Mouse (Mus musculus) forebrain, embryonic 14.5 days (tissue): ENCODE measurements at regions not wholly inside any gene's neighbourhood (a gene's known extent, or its start where the extent isn't known, plus 50 kb on each side); places are given as distances from the start of the nearest gene placed in this dataset.
A peak's percentile ranks its signal among the peaks of the same experiment; 100 is the strongest.

Experiments
- ATAC-seq: fragments of 200-750 bp; cut with Nextera tagmentation; 2 replicates; pipeline ENCODE4 v1.8.0; 2017; ENCODE audit warnings: mild to moderate bottlenecking, moderate library complexity
- DNase-seq: peaks from one replicate; pipeline ENCODE4 v3.0.0-alpha.2; 2015; ENCODE audit warnings: low spot score
- H3K27ac ChIP-seq: fragments of 300-500 bp; sonication (generic); 2 replicates; pipeline ENCODE4 v1.5.1; 2014; ENCODE audit warnings: low read depth, mild to moderate bottlenecking, control low read depth, low read length, moderate library complexity
- H3K27me3 ChIP-seq: fragments of 300-500 bp; sonication (generic); replicated peaks from 2 replicates; pipeline ENCODE4 v1.6.1; 2014; ENCODE audit warnings: low read length, control low read depth, mixed read lengths; ENCODE audit not compliant: control insufficient read depth, insufficient read depth
- H3K36me3 ChIP-seq: fragments of 300-500 bp; sonication (generic); 2 replicates; pipeline ENCODE4 v1.6.1; 2014; ENCODE audit warnings: low read length, control low read depth; ENCODE audit not compliant: control insufficient read depth, insufficient read depth
- H3K4me1 ChIP-seq: fragments of 300-500 bp; sonication (generic); 2 replicates; pipeline ENCODE4 v1.6.1; 2014; ENCODE audit warnings: antibody characterized with exemption, low read length, control low read depth; ENCODE audit not compliant: control insufficient read depth, insufficient read depth
- H3K4me2 ChIP-seq: fragments of 300-500 bp; sonication (generic); 2 replicates; pipeline ENCODE4 v1.6.1; 2014; ENCODE audit warnings: mild to moderate bottlenecking, control low read depth, low read length
- H3K4me3 ChIP-seq: fragments of 300-500 bp; sonication (generic); 2 replicates; pipeline ENCODE4 v1.5.1; 2014; ENCODE audit warnings: low read depth, low read length, control low read depth
- H3K9ac ChIP-seq: fragments of 300-500 bp; sonication (generic); 2 replicates; pipeline ENCODE4 v1.6.1; 2014; ENCODE audit warnings: mild to moderate bottlenecking, low read length, control low read depth, moderate library complexity
- H3K9me3 ChIP-seq: fragments of 300-500 bp; sonication (generic); replicated peaks from 2 replicates; pipeline ENCODE4 v1.6.1; 2016; ENCODE audit warnings: low read length, control low read depth, mixed read lengths; ENCODE audit not compliant: control insufficient read depth
- WGBS: fragments of 180-500 bp; shearing (Covaris S2); extraction: QIAGEN DNeasy Blood & Tissue Kit; methylation state at CpG from one replicate; pipeline ENCODE4 v1.1.7; 2014; 5-methylcytosine and 5-hydroxymethylcytosine counted together

GRCm38 (mm10) chr2:173344221-173344620 lies 67.9 kb upstream of the Pmepa1 start:
- H3K9me3 ChIP-seq = no peaks in the 10 kb centered on the region
- H3K36me3 ChIP-seq = no peaks in the 10 kb centered on the region
- H3K4me1 ChIP-seq = peaks cover 20% of the 10 kb centered on the region
- no peak overlapping the region for H3K27ac ChIP-seq
- no peak overlapping the region for H3K9ac ChIP-seq
- H3K27me3 ChIP-seq = no peaks in the 10 kb centered on the region
- H3K4me3 ChIP-seq = no peak overlapping the region
- no peak for ATAC-seq
- H3K4me2 ChIP-seq = no peak overlapping the region
- WGBS = 95% methylated on average over 5 of the region's 5 CpGs
- no peak for DNase-seq

GRCm38 (mm10) chr2:173347341-173347740 lies 71.0 kb upstream of the Pmepa1 start:
- Histone ChIP-seq H3K9ac (no peak overlapping the region), H3K27me3 (no peaks in the 10 kb centered on the region), H3K4me3 (no peak overlapping the region), H3K36me3 (no peaks in the 10 kb centered on the region), H3K4me1 (peaks cover 5% of the 10 kb centered on the region; the same call in 1 of the 2 replicates), H3K27ac (no peak overlapping the region), H3K9me3 (no peaks in the 10 kb centered on the region), H3K4me2 (no peak overlapping the region)
- 75% methylated on average over 11 of the region's 11 CpGs for WGBS
- ATAC-seq = no peak
- no peak for DNase-seq

- H3K4me2 ChIP-seq = no peak overlapping the region
- DNase-seq = no peak
- ATAC-seq = no peak
- H3K4me1 ChIP-seq = no peaks in the 10 kb centered on the region
- H3K9ac ChIP-seq = no peak overlapping the region
- no peaks in the 10 kb centered on the region for H3K36me3 ChIP-seq
- H3K9me3 ChIP-seq = no peaks in the 10 kb centered on the region
- H3K27me3 ChIP-seq = no peaks in the 10 kb centered on the region
- H3K4me3 ChIP-seq = no peak overlapping the region
- no peak overlapping the region for H3K27ac ChIP-seq
- 83% methylated on average over 3 of the region's 3 CpGs for WGBS
Observed at GRCm38 (mm10) chr2:173348757-173349156, 72.4 kb upstream of the Pmepa1 start.

- no peak overlapping the region for H3K27ac ChIP-seq
- H3K27me3 ChIP-seq = no peaks in the 10 kb centered on the region
- no peaks in the 10 kb centered on the region for H3K4me1 ChIP-seq
- 83% methylated on average over 9 of the region's 9 CpGs for WGBS
- ATAC-seq (no peak), DNase-seq (no peak)
- H3K4me2 ChIP-seq = no peak overlapping the region
- no peaks in the 10 kb centered on the region for H3K9me3 ChIP-seq
- no peak overlapping the region for H3K4me3 ChIP-seq
- H3K9ac ChIP-seq = no peak overlapping the region
- H3K36me3 ChIP-seq = no peaks in the 10 kb centered on the region
Observed at GRCm38 (mm10) chr2:173349510-173349909, 73.2 kb upstream of the Pmepa1 start.

- 88% methylated on average over 4 of the region's 4 CpGs for WGBS
- Histone ChIP-seq H3K9ac (no peak overlapping the region), H3K4me3 (no peak overlapping the region), H3K27me3 (no peaks in the 10 kb centered on the region), H3K4me2 (no peak overlapping the region), H3K4me1 (no peaks in the 10 kb centered on the region), H3K9me3 (no peaks in the 10 kb centered on the region), H3K36me3 (no peaks in the 10 kb centered on the region), H3K27ac (no peak overlapping the region)
- ATAC-seq = no peak
- DNase-seq = no peak
Observed at GRCm38 (mm10) chr2:173349910-173350309, 73.6 kb upstream of the Pmepa1 start.

- no peaks in the 10 kb centered on the region for H3K4me1 ChIP-seq
- no peak overlapping the region for H3K27ac ChIP-seq
- ATAC-seq = no peak
- no peak overlapping the region for H3K9ac ChIP-seq
- 88% methylated on average over 3 of the region's 3 CpGs for WGBS
- no peaks in the 10 kb centered on the region for H3K9me3 ChIP-seq
- no peak for DNase-seq
- no peak overlapping the region for H3K4me3 ChIP-seq
- H3K27me3 ChIP-seq = no peaks in the 10 kb centered on the region
- no peaks in the 10 kb centered on the region for H3K36me3 ChIP-seq
- H3K4me2 ChIP-seq = no peak overlapping the region
Observed at GRCm38 (mm10) chr2:173350405-173350804, 74.1 kb upstream of the Pmepa1 start.

- 58% methylated on average over 3 of the region's 3 CpGs for WGBS
- H3K27me3 ChIP-seq = no peaks in the 10 kb centered on the region
- ATAC-seq (no peak), DNase-seq (no peak)
- H3K27ac ChIP-seq = no peak overlapping the region
- no peaks in the 10 kb centered on the region for H3K36me3 ChIP-seq
- H3K4me2 ChIP-seq = no peak overlapping the region
- H3K4me1 ChIP-seq = no peaks in the 10 kb centered on the region
- H3K9ac ChIP-seq = no peak overlapping the region
- H3K4me3 ChIP-seq = no peak overlapping the region
- no peaks in the 10 kb centered on the region for H3K9me3 ChIP-seq
Observed at GRCm38 (mm10) chr2:173350831-173351230, 74.5 kb upstream of the Pmepa1 start.

- H3K9me3 ChIP-seq = no peaks in the 10 kb centered on the region
- no peak overlapping the region for H3K9ac ChIP-seq
- no peak overlapping the region for H3K4me2 ChIP-seq
- DNase-seq (peak; percentile 56), ATAC-seq (0 out of 2 replicates have a peak, but pooled peaks have one; percentile 4)
- H3K4me3 ChIP-seq = no peak overlapping the region
- H3K27me3 ChIP-seq = no peaks in the 10 kb centered on the region
- WGBS = 61% methylated on average over 18 of the region's 18 CpGs
- H3K27ac ChIP-seq = peak overlapping the region; percentile 39; the same call in 1 of the 2 replicates
- H3K36me3 ChIP-seq = no peaks in the 10 kb centered on the region
- no peaks in the 10 kb centered on the region for H3K4me1 ChIP-seq
Observed at GRCm38 (mm10) chr2:173351831-173352755, 75.8 kb upstream of the Pmepa1 start.

- Histone ChIP-seq H3K27ac (no peak overlapping the region), H3K27me3 (no peaks in the 10 kb centered on the region), H3K9ac (no peak overlapping the region), H3K36me3 (no peaks in the 10 kb centered on the region), H3K4me1 (no peaks in the 10 kb centered on the region), H3K4me3 (no peak overlapping the region), H3K4me2 (no peak overlapping the region), H3K9me3 (no peaks in the 10 kb centered on the region)
- WGBS = 66% methylated on average over 3 of the region's 3 CpGs
- no peak for DNase-seq
- no peak for ATAC-seq
Observed at GRCm38 (mm10) chr2:173352756-173353139, 76.4 kb upstream of the Pmepa1 start.
